Mouse (Mus musculus): Measurements from ENCODE around the gene Ipo5. TPM values are rescaled to one million over a fixed set of nuclear protein-coding genes. Genes with fewer than 3 reads are reported as not detected.

The Ipo5 gene
- polyA plus RNA-seq, 1 experiment from 2014 or later: 122 TPM

GRCm38 (mm10) chr14:120931236-120931635 lies 20.2 kb downstream of the Ipo5 start:
- no peaks in the 10 kb centered on the region for H3K9me3 ChIP-seq (replicated peaks)
- H3K4me3 ChIP-seq: no peak overlapping the region
- WGBS: 96% methylated on average over 4 of the region's 4 CpGs
- H3K4me1 ChIP-seq: no peaks in the 10 kb centered on the region
- H3K36me3 ChIP-seq: peaks cover 98% of the 10 kb centered on the region
- DNase-seq (ENCODE audit: low spot score): no peak
- H3K27ac ChIP-seq: no peak overlapping the region
- H3K27me3 ChIP-seq (ENCODE audit: low read depth, poor library complexity, severe bottlenecking): no peaks in the 10 kb centered on the region

DNA sequence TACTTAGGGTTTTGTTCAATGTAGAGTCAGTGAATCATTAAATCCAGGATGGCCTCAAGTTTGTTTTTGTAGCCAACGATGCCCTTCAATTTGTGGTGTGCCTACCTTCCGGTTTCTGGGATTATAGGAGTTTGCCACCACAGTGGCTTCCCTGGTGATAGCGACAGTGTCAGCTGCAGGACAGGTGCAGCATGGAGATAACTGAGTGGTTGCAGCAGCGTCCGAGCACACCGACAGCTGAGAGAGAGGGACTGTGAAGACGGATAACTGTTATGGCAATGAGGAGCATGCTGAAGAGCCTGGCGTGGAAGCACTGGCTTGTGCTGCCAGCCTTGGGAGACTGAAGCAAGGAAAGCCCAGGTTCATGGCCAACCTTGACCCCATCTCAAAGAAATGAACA lies 22.6 kb downstream of the Ipo5 start:
- H3K36me3 ChIP-seq: peaks cover 99% of the 10 kb centered on the region
- no peak overlapping the region for H3K27ac ChIP-seq
- DNase-seq (ENCODE audit: low spot score): no peak
- H3K4me3 ChIP-seq: no peak overlapping the region
- 93% methylated on average over 8 of the region's 8 CpGs for WGBS
- no peaks in the 10 kb centered on the region for H3K4me1 ChIP-seq
- no peaks in the 10 kb centered on the region for H3K9me3 ChIP-seq (replicated peaks)
- H3K27me3 ChIP-seq (ENCODE audit: low read depth, poor library complexity, severe bottlenecking): no peaks in the 10 kb centered on the region

DNA sequence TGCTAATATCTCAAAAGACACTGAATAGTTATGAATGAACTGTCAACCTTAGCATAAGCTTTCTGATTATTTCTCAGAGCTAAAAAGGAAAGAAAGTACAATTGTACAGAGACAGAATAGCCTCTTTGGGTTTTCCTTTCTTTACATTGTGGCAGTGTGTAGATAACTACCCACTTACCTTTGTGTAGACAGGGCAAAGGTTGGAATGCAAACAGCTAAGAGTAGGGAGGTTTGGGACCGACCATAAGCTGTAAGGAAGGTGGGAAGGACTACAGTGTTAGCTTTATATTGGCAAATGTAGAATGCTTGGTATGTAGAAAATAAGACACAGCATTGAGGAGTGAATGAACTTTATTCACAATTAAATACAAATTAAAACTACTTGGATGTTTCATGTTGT lies 26.1 kb downstream of the Ipo5 start:
- H3K36me3 ChIP-seq: peaks cover 100% of the 10 kb centered on the region

GRCm38 (mm10) chr14:120942803-120943202 lies 31.8 kb downstream of the Ipo5 start:
- DNase-seq (ENCODE audit: low spot score): no peak
- no peaks in the 10 kb centered on the region for H3K4me1 ChIP-seq
- peaks cover 100% of the 10 kb centered on the region for H3K36me3 ChIP-seq
- no peak overlapping the region for H3K27ac ChIP-seq
- H3K4me3 ChIP-seq: no peak overlapping the region
- 97% methylated on average over 9 of the region's 9 CpGs for WGBS
- no peaks in the 10 kb centered on the region for H3K9me3 ChIP-seq (replicated peaks)
- no peaks in the 10 kb centered on the region for H3K27me3 ChIP-seq (ENCODE audit: low read depth, poor library complexity, severe bottlenecking)

More for the DNA sequence above, 26.1 kb downstream of the Ipo5 start:
- WGBS: 88% methylated on average over 1 of the region's 1 CpGs
- no peak overlapping the region for H3K4me3 ChIP-seq
- no peak for DNase-seq (ENCODE audit: low spot score)
- no peaks in the 10 kb centered on the region for H3K4me1 ChIP-seq
- H3K27me3 ChIP-seq (ENCODE audit: low read depth, poor library complexity, severe bottlenecking): no peaks in the 10 kb centered on the region
- no peaks in the 10 kb centered on the region for H3K9me3 ChIP-seq (replicated peaks)
- no peak overlapping the region for H3K27ac ChIP-seq

- 86% methylated on average over 7 of the region's 7 CpGs for WGBS
- Histone ChIP-seq H3K36me3 (peaks cover 100% of the 10 kb centered on the region), H3K9me3 (replicated peaks) (peaks cover 4% of the 10 kb centered on the region; the same call in 1 of the 2 replicates), H3K4me3 (no peak overlapping the region), H3K4me1 (no peaks in the 10 kb centered on the region), H3K27me3 (ENCODE audit: low read depth, poor library complexity, severe bottlenecking) (no peaks in the 10 kb centered on the region), H3K27ac (no peak overlapping the region)
- DNase-seq (ENCODE audit: low spot score): no peak
These were observed 34.1 kb downstream of the Ipo5 start for GRCm38 (mm10) chr14:120945146-120945545.

GRCm38 (mm10) chr14:120947104-120947503 lies 36.1 kb downstream of the Ipo5 start:
- 87% methylated on average over 8 of the region's 8 CpGs for WGBS
- H3K9me3 ChIP-seq (replicated peaks): peaks cover 4% of the 10 kb centered on the region; the same call in 1 of the 2 replicates
- no peak overlapping the region for H3K27ac ChIP-seq
- no peaks in the 10 kb centered on the region for H3K4me1 ChIP-seq
- H3K36me3 ChIP-seq: peaks cover 87% of the 10 kb centered on the region
- DNase-seq (ENCODE audit: low spot score): no peak
- no peaks in the 10 kb centered on the region for H3K27me3 ChIP-seq (ENCODE audit: low read depth, poor library complexity, severe bottlenecking)
- no peak overlapping the region for H3K4me3 ChIP-seq

DNA sequence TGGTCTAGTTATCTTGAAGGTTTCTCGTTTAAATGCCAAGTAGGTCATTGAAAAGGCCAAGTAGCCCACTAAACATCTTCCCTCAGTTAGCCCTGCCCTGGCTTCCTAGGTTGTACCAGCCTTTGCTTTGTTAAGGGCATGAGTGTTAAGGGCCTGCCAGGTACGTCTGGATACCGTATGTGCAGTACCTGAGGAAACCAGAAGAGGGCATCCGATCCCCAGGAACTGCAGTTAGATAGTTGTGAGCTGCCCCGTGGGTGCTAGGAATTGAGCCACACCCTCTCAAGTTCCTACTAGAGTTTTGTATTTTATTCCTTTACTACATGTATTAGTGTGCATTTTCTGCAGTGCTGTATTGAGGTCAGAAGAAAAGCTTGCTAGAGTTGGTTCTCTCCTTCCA lies 38.0 kb downstream of the Ipo5 start:
- 90% methylated on average over 5 of the region's 5 CpGs for WGBS

GRCm38 (mm10) chr14:120950068-120950467 lies 39.0 kb downstream of the Ipo5 start:
- Histone ChIP-seq H3K9me3 (replicated peaks) (peaks cover 6% of the 10 kb centered on the region; the same call in 1 of the 2 replicates), H3K4me1 (no peaks in the 10 kb centered on the region), H3K27me3 (ENCODE audit: low read depth, poor library complexity, severe bottlenecking) (no peaks in the 10 kb centered on the region), H3K4me3 (no peak overlapping the region), H3K27ac (no peak overlapping the region), H3K36me3 (peaks cover 57% of the 10 kb centered on the region)
- WGBS: 87% methylated on average over 2 of the region's 2 CpGs
- no peak for DNase-seq (ENCODE audit: low spot score)

More for the DNA sequence above, 38.0 kb downstream of the Ipo5 start:
- H3K36me3 ChIP-seq: peaks cover 68% of the 10 kb centered on the region
- no peak for DNase-seq (ENCODE audit: low spot score)
- peaks cover 6% of the 10 kb centered on the region; the same call in 1 of the 2 replicates for H3K9me3 ChIP-seq (replicated peaks)
- H3K4me3 ChIP-seq: no peak overlapping the region
- no peak overlapping the region for H3K27ac ChIP-seq
- no peaks in the 10 kb centered on the region for H3K4me1 ChIP-seq
- no peaks in the 10 kb centered on the region for H3K27me3 ChIP-seq (ENCODE audit: low read depth, poor library complexity, severe bottlenecking)

DNA sequence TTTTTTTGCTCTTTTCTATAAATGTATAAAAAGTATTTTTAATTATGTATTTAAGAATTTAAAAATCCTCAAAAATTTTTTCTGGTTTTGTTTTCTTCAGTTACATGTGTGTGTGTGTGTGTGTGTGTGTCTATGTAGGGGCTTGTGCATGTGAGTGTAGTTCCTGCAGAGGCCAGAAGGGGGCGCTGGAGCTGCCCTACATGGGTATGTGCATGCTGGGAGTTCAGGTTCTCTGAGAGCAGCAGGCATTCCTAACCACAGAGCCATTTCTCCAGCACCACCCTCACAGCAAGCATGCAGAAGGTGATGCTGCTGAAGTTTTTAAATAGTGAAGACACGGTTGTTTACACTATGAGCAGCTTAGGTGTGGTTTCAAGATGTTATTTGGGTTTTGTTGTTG lies 41.4 kb downstream of the Ipo5 start:
- Histone ChIP-seq H3K27me3 (ENCODE audit: low read depth, poor library complexity, severe bottlenecking) (no peaks in the 10 kb centered on the region), H3K4me1 (no peaks in the 10 kb centered on the region), H3K27ac (no peak overlapping the region), H3K4me3 (no peak overlapping the region), H3K36me3 (peaks cover 34% of the 10 kb centered on the region), H3K9me3 (replicated peaks) (peaks cover 6% of the 10 kb centered on the region; the same call in 1 of the 2 replicates)
- 48% methylated on average over 2 of the region's 2 CpGs for WGBS
- no peak for DNase-seq (ENCODE audit: low spot score)

GRCm38 (mm10) chr14:120960551-120960950 lies 49.5 kb downstream of the Ipo5 start:
- Histone ChIP-seq H3K36me3 (no peaks in the 10 kb centered on the region), H3K27ac (0 out of 2 replicates have a peak overlapping the region, but pooled peaks have one; percentile 37), H3K27me3 (ENCODE audit: low read depth, poor library complexity, severe bottlenecking) (no peaks in the 10 kb centered on the region), H3K9me3 (replicated peaks) (no peaks in the 10 kb centered on the region), H3K4me3 (no peak overlapping the region), H3K4me1 (peaks cover 16% of the 10 kb centered on the region)
- DNase-seq (ENCODE audit: low spot score): no peak
- WGBS: 62% methylated on average over 8 of the region's 8 CpGs

DNA sequence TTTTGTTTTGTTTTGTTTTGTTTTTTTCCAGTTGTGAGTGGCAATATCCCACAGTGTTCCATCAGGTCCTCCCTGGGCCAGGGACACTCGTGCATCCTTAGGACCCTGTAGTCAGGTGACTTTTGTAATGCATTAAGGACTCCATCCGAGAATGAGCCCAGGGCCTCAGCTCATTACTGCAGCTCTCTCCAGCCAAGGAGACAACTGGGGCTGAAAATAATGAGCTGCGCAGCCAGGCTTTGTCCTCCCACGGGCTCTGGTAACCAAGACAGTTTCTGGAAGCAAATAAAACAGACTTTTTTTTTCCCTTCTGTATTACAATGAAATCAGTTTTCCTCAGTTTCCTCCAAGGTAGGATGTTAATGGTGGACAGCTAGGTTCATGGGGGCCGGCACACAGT lies 50.0 kb downstream of the Ipo5 start:
- DNase-seq (ENCODE audit: low spot score): no peak
- 71% methylated on average over 5 of the region's 5 CpGs for WGBS
- peak overlapping the region; percentile 37; the same call in 1 of the 2 replicates for H3K27ac ChIP-seq

DNA sequence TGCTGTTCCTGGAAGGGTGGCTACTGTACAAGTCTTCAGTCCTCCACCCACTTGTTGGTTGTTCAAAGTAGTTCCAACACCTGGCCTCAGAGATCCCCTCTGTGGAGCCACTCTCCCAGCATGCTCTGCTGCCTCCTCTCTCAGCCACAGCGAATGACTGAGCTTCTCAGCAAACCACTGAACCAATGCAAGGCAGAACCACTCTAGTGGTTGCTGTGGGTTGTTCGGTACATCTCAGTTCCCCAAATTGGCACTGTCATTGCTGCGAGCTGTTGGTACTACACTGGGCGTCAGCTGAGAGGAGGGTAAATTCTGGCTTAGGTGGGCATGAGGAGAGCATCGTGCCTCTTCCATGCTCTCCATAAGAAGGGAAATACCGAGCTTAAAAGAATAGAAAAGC lies 56.0 kb downstream of the Ipo5 start:
- Histone ChIP-seq H3K27ac (no peak overlapping the region), H3K9me3 (replicated peaks) (no peaks in the 10 kb centered on the region)
- WGBS: 92% methylated on average over 6 of the region's 6 CpGs

More for the DNA sequence above, 50.0 kb downstream of the Ipo5 start:
- Histone ChIP-seq H3K4me3 (no peak overlapping the region), H3K4me1 (peaks cover 16% of the 10 kb centered on the region), H3K9me3 (replicated peaks) (no peaks in the 10 kb centered on the region), H3K27me3 (ENCODE audit: low read depth, poor library complexity, severe bottlenecking) (no peaks in the 10 kb centered on the region), H3K36me3 (no peaks in the 10 kb centered on the region)

GRCm38 (mm10) chr14:120968723-120969122 lies 57.7 kb downstream of the Ipo5 start:
- Histone ChIP-seq H3K36me3 (no peaks in the 10 kb centered on the region), H3K27ac (no peak overlapping the region), H3K27me3 (ENCODE audit: low read depth, poor library complexity, severe bottlenecking) (no peaks in the 10 kb centered on the region), H3K4me1 (no peaks in the 10 kb centered on the region), H3K4me3 (no peak overlapping the region), H3K9me3 (replicated peaks) (no peaks in the 10 kb centered on the region)
- WGBS: 91% methylated on average over 4 of the region's 4 CpGs
- no peak for DNase-seq (ENCODE audit: low spot score)

More for the DNA sequence above, 56.0 kb downstream of the Ipo5 start:
- H3K36me3 ChIP-seq: no peaks in the 10 kb centered on the region
- no peak for DNase-seq (ENCODE audit: low spot score)
- H3K4me3 ChIP-seq: no peak overlapping the region
- no peaks in the 10 kb centered on the region for H3K27me3 ChIP-seq (ENCODE audit: low read depth, poor library complexity, severe bottlenecking)
- no peaks in the 10 kb centered on the region for H3K4me1 ChIP-seq

- Histone ChIP-seq H3K36me3 (no peaks in the 10 kb centered on the region), H3K9me3 (replicated peaks) (no peaks in the 10 kb centered on the region), H3K27me3 (ENCODE audit: low read depth, poor library complexity, severe bottlenecking) (no peaks in the 10 kb centered on the region), H3K4me3 (no peak overlapping the region), H3K4me1 (no peaks in the 10 kb centered on the region), H3K27ac (no peak overlapping the region)
- 90% methylated on average over 3 of the region's 3 CpGs for WGBS
- no peak for DNase-seq (ENCODE audit: low spot score)
These were observed 58.6 kb downstream of the Ipo5 start for GRCm38 (mm10) chr14:120969673-120970072.
